Mouse (Mus musculus): ENCODE data around the gene Rad51b. TPM values are rescaled to one million over a fixed set of nuclear protein-coding genes. Genes with fewer than 3 reads are reported as not detected.

Rad51b gene
- polyA plus RNA-seq, 1 experiment from 2014 or later = 9.0 TPM

DNA sequence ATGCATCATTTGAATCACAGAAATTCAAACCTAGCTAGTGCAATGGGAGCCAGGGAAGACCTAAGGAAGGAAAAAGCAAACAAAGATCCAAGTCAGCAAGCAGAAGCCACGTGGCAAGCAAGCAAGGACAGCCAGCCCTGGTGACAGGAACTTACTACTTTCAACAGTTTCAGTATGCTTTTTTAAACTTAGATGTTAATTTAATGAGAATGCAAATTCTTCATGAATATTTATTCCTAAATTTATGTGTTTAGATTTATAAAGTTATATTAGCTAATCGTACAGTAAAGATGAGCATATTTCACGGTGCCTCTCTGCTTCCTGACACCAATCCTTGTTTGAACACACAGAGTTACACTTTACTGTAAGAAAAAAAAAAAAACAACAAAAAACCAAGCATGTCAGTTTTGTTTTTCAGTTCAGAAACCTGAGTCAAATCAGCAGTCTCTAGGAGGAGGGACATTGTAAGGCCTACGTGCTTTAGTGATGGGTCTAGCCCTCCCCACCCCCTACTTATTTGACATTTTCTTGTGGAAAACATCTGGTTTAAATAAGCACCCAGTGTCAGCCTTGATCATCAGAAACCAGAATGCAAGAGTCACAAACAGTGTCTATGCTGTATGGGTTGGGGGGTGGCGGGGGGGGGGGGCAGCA, 331.2 kb downstream of the Rad51b start:
- ATAC-seq (ENCODE audit: borderline replicate concordance, extremely low read depth, low FRiP score, low TSS enrichment) = no peak
- Histone ChIP-seq H3K27me3 (no peaks in the 10 kb centered on the region), H3K4me2 (no peak overlapping the region), H3K36me3 (no peaks in the 10 kb centered on the region), H3K4me3 (no peak overlapping the region), H3K9ac (no peak overlapping the region), H3K9me3 (no peaks in the 10 kb centered on the region), H3K27ac (no peak overlapping the region), H3K4me1 (peaks cover 34% of the 10 kb centered on the region)
- WGBS = 48% methylated on average over 5 of the region's 5 CpGs

DNA sequence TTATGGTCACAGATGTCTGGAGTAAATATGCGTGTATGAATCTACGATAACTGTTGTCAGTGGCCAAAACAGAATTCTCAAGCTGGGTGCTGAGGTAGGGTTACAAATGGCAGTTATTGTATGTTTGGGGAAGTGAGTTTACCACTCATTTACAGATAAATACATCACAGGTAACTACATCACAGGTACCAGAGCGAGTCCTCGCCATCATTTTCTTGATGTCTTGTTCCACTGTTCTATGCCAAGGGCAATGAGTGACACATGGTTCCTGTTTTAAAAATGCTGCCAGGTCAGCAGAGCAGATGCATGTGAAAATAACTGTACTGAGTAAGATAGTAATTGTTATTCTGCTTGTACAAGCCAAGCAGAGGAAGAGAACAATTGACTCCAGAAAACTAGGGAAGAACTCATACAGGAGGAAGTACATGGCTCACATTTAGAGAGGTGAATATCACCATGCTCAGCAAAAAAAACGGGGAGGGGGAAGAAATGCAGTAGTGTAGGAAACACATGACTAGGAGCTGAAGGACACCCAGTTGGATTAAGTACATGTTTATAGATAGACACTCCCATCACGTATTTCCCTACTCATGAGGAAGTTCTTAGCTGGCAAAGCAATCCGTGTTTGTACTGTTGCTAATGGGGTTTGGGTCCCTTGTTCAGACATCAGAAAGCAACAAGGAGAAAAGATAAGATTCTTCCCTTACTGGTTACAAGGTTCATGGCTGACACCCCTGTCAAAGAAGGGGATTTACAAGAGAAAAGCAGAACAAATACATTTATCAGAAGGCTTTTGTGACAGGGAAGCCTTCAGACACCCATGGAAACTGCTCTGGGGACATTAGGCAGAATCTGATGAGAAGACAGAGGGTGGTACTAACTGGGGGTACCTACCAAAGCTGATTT, 333.1 kb downstream of the Rad51b start:
- Histone ChIP-seq H3K4me2 (no peak overlapping the region), H3K27me3 (no peaks in the 10 kb centered on the region), H3K9me3 (no peaks in the 10 kb centered on the region), H3K27ac (peak overlapping the region; percentile 39; the same call in 1 of the 2 replicates), H3K4me3 (no peak overlapping the region), H3K9ac (no peak overlapping the region), H3K36me3 (no peaks in the 10 kb centered on the region), H3K4me1 (peaks cover 31% of the 10 kb centered on the region)
- ATAC-seq (ENCODE audit: borderline replicate concordance, extremely low read depth, low FRiP score, low TSS enrichment) = no peak
- WGBS = 69% methylated on average over 7 of the region's 7 CpGs

GRCm38 (mm10) chr12:79633458-79634106, 336.5 kb downstream of the Rad51b start:
- H3K9ac ChIP-seq = no peak overlapping the region
- H3K36me3 ChIP-seq = no peaks in the 10 kb centered on the region
- ATAC-seq (ENCODE audit: borderline replicate concordance, extremely low read depth, low FRiP score, low TSS enrichment) = no peak
- H3K4me2 ChIP-seq = no peak overlapping the region
- 0 out of 2 replicates have a peak, but pooled peaks cover 13% of the 10 kb centered on the region for H3K4me1 ChIP-seq
- H3K4me3 ChIP-seq = no peak overlapping the region
- 54% methylated on average over 9 of the region's 9 CpGs for WGBS
- H3K27ac ChIP-seq = no peak overlapping the region
- no peaks in the 10 kb centered on the region for H3K27me3 ChIP-seq
- H3K9me3 ChIP-seq = no peaks in the 10 kb centered on the region

DNA sequence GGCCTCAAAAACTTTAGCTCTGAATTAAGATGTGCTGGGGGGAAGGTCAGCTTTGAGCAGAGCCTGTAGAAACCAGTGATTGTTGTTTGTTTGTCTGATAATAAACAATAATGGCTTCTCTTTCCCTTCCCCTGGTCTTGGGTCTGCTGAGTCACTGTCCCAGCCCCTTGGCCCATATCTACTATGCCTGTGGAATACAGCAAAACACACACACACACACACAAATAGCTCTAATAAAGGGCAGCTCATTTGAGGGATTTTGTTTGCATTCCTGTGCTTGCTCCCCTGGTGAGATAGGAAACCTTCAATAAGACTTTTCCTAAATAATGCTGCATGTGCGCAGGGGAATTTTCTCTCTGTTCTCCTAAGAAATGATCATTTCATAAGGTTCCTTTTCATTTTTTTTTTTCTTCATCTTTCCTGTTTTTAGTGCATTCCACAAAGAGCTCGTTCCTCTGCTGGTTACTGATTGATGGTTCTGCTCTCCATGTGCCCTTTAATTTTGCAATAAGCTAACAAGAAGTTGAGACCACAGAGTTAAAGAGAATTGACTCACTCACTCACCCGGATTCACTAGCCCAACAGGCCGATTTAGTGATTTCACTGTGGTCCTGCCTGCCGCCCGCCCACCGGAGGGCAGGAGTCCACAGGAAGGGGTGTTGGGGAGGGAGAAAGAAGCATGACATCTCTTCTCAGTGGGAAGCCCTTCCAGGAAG, 344.6 kb downstream of the Rad51b start:
- Histone ChIP-seq H3K9me3 (no peaks in the 10 kb centered on the region), H3K27me3 (no peaks in the 10 kb centered on the region), H3K4me3 (no peak overlapping the region), H3K27ac (peak overlapping the region; percentile 93), H3K9ac (no peak overlapping the region), H3K36me3 (no peaks in the 10 kb centered on the region), H3K4me1 (peaks cover 24% of the 10 kb centered on the region), H3K4me2 (no peak overlapping the region)
- no peak for ATAC-seq (ENCODE audit: borderline replicate concordance, extremely low read depth, low FRiP score, low TSS enrichment)
- WGBS = 32% methylated on average over 7 of the region's 7 CpGs

DNA sequence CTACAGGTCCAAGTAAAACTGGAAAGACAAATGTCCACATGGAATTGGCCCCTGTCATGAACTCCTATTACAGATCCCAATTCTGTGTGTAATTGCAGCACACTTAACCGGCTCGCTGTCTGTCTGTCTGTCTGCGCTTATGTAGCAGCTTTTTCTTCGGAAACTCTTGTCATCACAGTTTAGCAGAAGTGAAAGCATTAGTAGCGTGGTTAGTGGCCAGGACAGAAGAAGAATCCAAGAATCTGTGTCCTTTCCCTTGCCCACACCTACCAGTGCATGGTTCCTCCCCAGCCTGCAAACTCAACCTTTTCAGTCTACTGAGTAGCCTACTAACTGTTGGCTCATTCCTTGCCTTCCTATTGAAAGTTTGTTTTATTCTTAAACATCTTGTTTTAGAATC, 345.6 kb downstream of the Rad51b start:
- H3K27ac ChIP-seq = peak overlapping the region; percentile 93
- H3K9me3 ChIP-seq = no peaks in the 10 kb centered on the region
- H3K4me1 ChIP-seq = peaks cover 22% of the 10 kb centered on the region
- no peak overlapping the region for H3K4me2 ChIP-seq
- H3K36me3 ChIP-seq = no peaks in the 10 kb centered on the region
- H3K27me3 ChIP-seq = no peaks in the 10 kb centered on the region
- H3K4me3 ChIP-seq = no peak overlapping the region
- ATAC-seq (ENCODE audit: borderline replicate concordance, extremely low read depth, low FRiP score, low TSS enrichment) = no peak
- 89% methylated on average over 5 of the region's 5 CpGs for WGBS
- H3K9ac ChIP-seq = no peak overlapping the region

- Histone ChIP-seq H3K36me3 (no peaks in the 10 kb centered on the region), H3K27ac (no peak overlapping the region), H3K4me2 (no peak overlapping the region), H3K9me3 (no peaks in the 10 kb centered on the region), H3K4me3 (no peak overlapping the region), H3K9ac (no peak overlapping the region), H3K4me1 (peaks cover 22% of the 10 kb centered on the region), H3K27me3 (no peaks in the 10 kb centered on the region)
- no peak for ATAC-seq (ENCODE audit: borderline replicate concordance, extremely low read depth, low FRiP score, low TSS enrichment)
- 90% methylated on average over 4 of the region's 4 CpGs for WGBS
These were observed 348.6 kb downstream of the Rad51b start for GRCm38 (mm10) chr12:79645656-79646055.

DNA sequence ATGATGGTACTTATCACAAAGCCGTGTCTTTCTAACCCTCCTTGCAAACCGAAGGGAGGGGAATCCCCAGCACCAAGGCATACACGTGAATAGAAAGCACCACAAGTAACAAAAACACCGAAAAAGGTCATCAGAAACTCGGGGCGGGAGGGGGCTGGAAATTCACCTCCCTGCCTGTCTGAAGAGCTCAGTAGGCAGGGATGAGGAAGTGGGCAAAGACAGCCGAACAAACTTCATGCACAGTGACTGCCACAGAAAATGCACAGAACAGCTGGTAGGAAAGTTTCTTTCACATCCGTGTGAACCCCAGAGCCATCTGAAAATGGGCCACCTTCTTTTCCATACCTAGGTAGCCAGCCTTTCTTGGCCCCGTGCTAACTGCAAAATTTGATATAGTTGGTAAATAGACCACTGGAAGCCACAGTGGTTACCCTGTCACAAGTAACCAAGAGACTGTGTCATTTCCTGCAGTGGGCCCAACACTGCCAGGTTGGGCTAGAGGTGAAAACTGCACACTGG, 349.6 kb downstream of the Rad51b start:
- Histone ChIP-seq H3K9ac (no peak overlapping the region), H3K27me3 (no peaks in the 10 kb centered on the region), H3K27ac (no peak overlapping the region), H3K4me1 (peaks cover 12% of the 10 kb centered on the region), H3K9me3 (no peaks in the 10 kb centered on the region), H3K4me2 (no peak overlapping the region), H3K36me3 (no peaks in the 10 kb centered on the region), H3K4me3 (no peak overlapping the region)
- WGBS = 74% methylated on average over 9 of the region's 9 CpGs
- ATAC-seq (ENCODE audit: borderline replicate concordance, extremely low read depth, low FRiP score, low TSS enrichment) = no peak

DNA sequence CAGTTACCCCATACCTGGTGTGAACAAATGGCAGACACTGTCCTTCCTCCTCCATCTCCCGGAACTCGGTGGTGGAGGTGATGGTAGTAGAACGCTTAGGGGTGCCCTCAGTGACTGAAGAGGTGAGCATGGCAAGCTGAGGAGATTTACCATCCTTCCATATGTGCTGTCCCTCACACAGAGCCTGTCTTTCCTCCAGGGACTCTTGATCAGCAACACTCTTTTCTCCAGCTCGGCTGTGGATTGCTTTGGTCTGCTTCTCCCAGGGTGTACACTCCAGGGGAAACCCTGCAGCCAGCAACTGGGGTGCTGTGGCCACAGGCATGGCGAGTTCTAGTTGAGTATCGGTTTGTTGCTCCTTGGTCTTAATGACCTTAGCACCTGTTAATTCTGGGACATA, 350.3 kb downstream of the Rad51b start:
- Histone ChIP-seq H3K4me1 (peaks cover 7% of the 10 kb centered on the region; the same call in 1 of the 2 replicates), H3K27ac (no peak overlapping the region), H3K4me3 (no peak overlapping the region), H3K36me3 (no peaks in the 10 kb centered on the region), H3K9me3 (no peaks in the 10 kb centered on the region), H3K27me3 (no peaks in the 10 kb centered on the region), H3K9ac (no peak overlapping the region), H3K4me2 (no peak overlapping the region)
- 86% methylated on average over 6 of the region's 6 CpGs for WGBS
- no peak for ATAC-seq (ENCODE audit: borderline replicate concordance, extremely low read depth, low FRiP score, low TSS enrichment)

DNA sequence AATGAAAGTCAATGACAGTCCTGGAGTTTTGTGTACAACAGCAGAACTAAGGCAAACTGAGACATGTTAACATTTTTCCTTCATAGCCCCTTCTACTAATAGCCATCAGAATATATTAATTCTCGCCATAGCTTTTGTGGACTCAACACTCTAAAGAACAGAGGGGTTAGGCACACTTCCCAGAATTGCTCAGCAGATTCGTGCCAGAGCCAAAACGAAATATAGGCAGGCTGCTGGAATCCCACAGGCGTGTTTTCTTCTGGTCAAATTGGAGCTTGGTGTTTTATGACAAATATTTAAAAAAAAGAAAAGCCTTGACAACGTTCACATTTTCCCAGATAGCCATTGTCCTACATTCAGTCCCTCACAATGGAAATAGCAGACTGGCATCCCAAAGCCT, 350.9 kb downstream of the Rad51b start:
- Histone ChIP-seq H3K27me3 (no peaks in the 10 kb centered on the region), H3K27ac (no peak overlapping the region), H3K4me2 (no peak overlapping the region), H3K4me3 (no peak overlapping the region), H3K9me3 (no peaks in the 10 kb centered on the region), H3K4me1 (peaks cover 7% of the 10 kb centered on the region; the same call in 1 of the 2 replicates), H3K36me3 (no peaks in the 10 kb centered on the region), H3K9ac (no peak overlapping the region)
- 50% methylated on average over 5 of the region's 5 CpGs for WGBS
- ATAC-seq (ENCODE audit: borderline replicate concordance, extremely low read depth, low FRiP score, low TSS enrichment) = no peak

- Histone ChIP-seq H3K4me3 (no peak overlapping the region), H3K4me2 (no peak overlapping the region), H3K27ac (0 out of 2 replicates have a peak overlapping the region, but pooled peaks have one; percentile 3), H3K27me3 (no peaks in the 10 kb centered on the region), H3K9me3 (no peaks in the 10 kb centered on the region), H3K9ac (no peak overlapping the region), H3K4me1 (peaks cover 8% of the 10 kb centered on the region; the same call in 1 of the 2 replicates), H3K36me3 (no peaks in the 10 kb centered on the region)
- 63% methylated on average over 7 of the region's 7 CpGs for WGBS
- ATAC-seq (ENCODE audit: borderline replicate concordance, extremely low read depth, low FRiP score, low TSS enrichment) = no peak
These were observed 352.0 kb downstream of the Rad51b start for GRCm38 (mm10) chr12:79648812-79649700.
